Mouse (Mus musculus): ENCODE measurements around the gene Mepce.
"Not testable (repeated sequence)": the region's sequence is repeated elsewhere in the genome, so short reads cannot be mapped to it uniquely, and the experiment has no call there.

Gene Mepce

DNA sequence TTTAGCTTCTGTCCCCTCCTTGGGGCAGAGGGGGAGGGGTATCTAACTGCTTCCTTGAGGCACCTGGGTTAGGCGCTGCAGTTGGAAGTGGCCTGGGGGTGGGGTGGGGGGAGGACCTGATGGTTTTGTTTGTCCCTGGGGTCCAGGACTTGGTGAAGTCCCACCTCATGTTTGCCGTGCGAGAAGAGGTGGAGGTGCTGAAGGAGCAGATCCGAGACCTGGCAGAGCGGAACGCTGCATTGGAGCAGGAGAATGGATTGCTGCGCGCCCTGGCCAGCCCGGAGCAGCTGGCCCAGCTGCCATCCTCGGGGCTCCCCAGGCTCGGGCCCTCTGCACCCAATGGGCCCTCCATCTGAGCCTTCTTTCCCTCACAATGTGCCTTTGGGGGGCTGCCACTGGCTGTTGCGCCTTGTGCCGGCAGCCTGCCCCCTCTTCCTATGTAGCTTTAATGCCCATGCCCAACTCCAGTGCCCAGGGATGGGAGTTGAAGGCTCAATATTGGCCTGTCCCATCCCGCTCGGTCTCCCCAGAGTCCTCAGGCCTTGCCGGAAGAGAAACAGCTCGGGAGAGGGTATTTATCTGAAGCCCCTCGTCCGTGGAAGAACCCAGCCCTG, 28.4 kb downstream of the Mepce start:
- ATAC-seq (ENCODE audit: low TSS enrichment) = no peak

DNA sequence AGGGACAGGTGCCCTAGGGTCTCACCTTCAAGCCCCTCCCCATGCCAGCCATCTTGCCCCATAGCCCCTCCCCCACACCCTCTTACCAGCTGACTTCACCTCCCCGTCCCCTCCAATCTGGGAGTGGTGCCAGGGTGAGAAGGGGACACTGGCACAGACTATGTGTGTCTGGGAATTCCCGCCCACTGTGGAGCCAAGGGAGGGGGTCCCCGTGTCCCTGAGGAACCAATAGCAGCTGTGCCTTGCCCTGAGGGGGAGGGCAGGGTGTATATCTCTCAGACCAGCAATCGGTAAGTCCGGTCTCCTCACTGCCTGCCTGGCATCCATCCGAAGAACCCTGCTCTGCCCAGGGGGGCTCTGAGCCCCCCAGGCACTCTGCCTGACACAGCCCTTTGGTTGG, 29.6 kb downstream of the Mepce start:
- 0 out of 2 replicates have a peak, but pooled peaks have one; percentile 18 for ATAC-seq (ENCODE audit: low TSS enrichment)

DNA sequence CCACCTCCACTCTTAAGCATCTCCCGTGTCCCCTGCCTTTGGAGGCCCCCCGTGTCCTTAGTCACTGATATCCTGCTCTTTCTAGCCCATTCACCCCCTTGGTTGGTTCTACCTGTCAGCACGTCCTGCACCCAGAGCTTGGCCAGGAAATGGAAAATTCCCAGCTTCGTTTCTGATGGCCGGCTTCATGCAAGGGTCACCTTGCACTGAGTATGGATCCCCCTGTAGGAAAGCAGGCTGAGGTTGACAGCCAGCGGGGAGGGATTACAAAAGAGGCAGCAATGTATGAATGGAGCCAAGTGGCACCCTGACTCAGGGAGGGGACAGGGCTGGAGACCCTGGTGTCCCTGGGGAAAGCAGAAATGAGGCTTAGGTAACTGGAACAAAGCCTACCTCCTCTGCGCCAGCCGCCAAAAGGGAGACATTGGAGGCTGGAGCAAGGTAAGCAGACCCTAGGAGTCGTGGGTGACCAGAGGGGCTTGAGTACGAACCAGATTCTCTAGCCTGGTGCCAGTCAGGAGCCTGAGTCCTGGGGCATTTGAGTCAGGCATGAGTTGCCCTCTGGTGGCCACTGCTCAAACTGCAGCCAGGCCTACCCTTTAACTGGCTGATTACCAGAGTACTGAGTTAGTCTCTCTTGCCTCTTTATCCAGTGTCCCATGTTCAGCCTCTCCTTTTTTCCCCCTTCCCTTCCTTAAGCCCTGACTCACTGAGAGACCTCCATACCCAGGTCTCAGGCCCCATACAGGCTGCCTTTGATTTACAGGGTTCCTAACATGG, 30.4 kb downstream of the Mepce start:
- ATAC-seq (ENCODE audit: low TSS enrichment) = peak; percentile 42

DNA sequence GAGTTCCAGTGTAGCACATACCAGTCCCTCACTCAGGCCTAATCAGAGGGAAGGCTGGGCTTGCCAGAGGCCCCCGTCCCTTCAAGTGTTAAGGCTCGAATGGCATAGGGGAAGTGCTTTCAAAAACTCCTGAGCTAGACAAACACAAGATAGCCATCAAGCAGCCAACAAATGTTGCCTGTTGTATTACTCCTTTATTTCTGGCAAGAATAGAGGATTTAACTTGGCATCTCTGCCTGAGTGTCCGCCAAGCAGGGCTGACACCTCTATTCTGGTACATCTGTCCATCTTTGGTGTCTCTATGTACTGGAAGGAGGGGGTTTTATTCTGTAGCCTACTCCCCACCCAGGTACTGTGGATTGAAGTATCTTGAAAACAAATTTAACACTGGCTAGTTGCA, 31.3 kb downstream of the Mepce start:
- no peak for ATAC-seq (ENCODE audit: low TSS enrichment)

DNA sequence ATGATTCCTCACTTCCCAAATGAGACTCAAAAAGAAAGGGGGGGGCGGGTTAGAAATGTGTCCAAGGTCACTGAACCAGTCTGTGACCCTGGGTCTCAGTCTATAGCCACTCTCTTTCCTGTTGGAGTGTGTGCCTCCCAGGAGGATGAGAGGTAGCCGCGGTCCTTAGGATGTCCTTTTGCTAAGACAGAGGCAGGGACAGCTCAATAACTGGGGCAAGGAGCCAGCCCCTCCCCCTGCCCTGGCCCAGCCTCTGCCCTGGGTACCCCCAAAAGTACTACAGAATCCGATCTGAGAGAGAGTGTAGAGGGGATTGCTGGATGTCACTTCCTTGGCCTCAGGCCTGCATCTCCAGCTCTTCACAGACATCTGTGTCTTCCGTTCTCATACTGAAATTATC, 32.0 kb downstream of the Mepce start:
- no peak for ATAC-seq (ENCODE audit: low TSS enrichment)

DNA sequence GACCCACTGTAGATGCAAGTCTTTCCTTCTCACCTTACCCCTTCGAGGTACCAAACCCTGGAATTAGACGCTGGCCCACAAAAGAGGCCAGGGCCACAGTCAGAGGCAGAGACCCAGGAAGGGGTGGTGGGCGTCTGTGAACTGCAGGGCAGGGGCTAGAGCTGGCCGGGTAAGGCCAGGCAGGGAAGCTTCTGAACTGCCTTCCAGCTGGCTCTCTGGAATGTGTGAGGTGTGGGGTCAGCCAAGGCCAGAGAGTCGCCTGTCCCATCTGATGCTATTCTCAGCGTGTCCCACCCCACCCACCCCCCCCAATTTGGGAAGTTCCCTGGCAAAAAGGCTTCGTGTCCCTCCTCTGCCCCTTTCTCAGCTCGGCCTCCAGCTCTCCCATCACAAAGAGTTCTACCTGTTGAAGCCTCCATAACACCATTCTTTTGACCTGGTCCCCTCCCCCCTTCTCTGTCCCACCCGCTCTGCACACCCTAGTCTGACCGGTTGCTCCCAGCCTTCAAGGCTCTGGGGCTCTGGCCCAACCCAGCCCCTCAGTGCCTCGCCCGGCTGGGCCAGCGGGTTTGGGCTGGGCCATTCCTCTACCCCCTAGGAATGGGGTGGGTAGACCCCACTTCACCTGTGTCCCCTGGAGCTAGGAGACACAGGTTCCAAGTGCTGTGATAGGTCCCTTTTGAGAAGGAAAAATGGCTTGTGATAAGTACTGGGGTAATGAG, 34.2 kb downstream of the Mepce start:
- no peak for ATAC-seq (ENCODE audit: low TSS enrichment)

DNA sequence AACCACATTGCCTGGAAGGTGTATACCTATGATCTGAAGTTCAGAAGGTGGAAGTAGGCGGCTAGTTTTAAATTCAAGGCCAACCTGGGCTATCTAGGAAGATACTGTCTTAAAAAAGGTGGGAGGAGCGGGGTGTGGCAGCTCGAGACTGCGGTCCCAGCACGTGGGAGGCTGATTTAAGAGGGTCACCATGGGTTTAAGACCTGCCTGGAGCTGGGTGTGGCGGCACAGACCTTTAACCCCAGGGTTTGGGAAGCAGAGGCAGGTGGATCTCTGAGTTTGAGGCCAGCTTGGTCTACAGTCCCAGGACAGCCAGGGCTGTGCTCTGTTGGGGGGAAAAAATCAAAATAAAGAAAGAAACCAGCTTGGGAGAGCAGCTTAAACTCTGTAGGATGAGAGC, 35.5 kb downstream of the Mepce start:
- no peak for ATAC-seq (ENCODE audit: low TSS enrichment)

DNA sequence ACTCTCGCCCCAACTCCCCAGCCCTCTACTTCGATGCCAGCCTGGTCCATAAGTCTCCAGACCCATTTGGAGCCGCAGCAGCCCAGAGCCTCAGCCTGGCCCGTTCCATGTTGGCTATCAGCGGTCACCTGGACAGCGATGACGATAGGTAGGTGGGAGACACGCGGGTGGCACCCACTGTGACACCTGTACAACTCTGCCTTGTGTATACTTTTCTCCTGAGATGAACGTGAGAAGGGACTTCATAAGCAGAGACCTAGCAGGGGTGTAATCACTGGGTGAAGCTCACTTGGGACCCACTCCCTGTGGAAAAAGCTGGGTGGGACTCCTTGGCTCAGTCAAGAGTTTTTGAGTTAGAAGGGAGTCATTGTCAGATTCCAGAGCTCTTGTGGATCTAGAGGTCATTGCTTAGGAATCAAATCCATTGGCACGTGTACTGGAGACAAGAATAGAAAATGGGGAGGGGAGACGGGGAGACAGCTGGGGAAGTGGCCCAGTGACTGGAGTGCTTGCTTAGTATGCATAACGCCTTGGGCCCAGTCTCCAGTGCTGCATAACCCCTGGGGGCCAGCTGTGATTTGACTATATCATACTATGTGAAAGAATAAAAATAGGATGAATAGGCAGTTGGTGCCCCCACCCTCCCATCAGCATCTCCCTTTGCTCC, 36.1 kb downstream of the Mepce start:
- ATAC-seq (ENCODE audit: low TSS enrichment) = no peak

DNA sequence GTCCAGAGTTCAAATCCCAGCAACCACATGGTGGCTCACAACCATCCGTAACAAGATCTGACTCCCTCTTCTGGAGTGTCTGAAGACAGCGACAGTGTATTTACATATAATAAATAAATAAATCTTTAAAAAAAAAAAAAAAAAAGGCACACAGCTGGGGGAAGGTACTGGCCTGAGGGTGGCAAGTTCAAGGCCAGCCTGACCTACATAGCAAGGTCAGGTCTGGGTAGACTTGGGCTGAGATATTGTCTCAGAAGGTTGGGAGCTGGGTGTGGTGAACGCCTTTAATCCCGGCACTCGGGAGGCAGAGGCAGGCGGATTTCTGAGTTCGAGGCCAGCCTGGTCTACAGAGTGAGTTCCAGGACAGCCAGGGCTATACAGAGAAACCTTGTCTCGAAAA, 37.2 kb downstream of the Mepce start:
- ATAC-seq (ENCODE audit: low TSS enrichment) = not testable (repeated sequence)

DNA sequence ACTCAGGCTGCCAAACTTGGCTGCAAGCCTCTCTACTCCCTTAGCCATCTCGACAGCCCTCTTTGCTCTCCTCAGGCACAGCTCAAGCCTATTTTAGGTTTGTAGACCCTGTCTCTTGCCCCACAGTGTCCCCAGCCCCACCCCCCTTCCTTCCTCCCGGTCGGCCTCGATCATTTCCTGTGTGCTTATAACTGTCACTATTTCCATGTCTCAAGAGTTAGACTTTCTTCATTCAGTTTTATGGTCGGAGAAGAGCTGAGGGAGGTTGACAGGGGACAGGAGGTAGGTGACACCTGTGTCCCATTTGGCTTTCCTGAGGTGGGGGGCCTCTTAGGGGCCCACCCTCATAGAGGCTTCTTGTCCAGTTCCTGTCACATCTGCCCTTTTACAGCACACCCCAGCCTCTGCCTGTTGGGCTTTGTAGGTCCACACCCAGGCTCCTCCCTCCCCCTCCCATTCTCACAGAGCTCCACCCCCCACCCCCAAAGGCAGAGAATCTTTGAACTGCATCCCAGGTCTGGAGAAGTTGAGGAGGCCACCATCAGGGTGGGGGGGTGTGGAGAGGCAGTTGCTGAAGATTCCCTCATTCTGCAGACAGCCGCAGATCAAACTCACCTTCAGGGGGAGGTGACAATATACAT, 38.1 kb downstream of the Mepce start:
- no peak for ATAC-seq (ENCODE audit: low TSS enrichment)

DNA sequence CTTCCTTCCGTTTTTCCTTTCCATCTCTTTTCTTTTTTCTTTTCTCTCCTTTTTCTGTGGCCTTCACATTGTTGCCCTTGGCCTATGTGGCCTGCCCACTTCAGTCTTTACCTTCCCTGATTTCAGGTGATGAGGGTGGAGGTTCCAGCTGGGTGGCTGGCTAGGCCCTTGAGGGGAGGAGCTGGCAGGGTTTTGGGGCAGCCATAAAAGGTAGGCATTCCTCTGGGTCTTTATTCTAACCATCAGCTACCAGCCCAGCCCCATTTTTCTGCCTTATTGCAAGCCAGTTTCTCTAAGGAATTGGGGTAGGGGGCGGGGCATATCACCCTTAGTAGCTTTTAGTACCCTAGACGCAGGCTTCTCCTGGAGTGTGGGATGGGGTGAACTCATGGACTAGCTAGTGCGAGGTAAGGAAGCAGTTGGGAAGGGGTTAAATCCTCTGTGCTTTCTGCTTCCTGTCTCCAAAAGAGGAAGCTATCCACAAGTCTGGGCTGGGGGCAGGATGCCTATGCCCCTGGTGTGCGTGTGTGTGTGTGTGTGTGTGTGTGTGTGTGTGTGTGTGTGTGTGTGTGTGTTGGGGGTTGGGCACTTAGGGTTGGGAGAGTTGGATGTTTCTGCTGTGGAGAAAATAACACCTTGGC, 39.2 kb downstream of the Mepce start:
- ATAC-seq (ENCODE audit: low TSS enrichment) = no peak

DNA sequence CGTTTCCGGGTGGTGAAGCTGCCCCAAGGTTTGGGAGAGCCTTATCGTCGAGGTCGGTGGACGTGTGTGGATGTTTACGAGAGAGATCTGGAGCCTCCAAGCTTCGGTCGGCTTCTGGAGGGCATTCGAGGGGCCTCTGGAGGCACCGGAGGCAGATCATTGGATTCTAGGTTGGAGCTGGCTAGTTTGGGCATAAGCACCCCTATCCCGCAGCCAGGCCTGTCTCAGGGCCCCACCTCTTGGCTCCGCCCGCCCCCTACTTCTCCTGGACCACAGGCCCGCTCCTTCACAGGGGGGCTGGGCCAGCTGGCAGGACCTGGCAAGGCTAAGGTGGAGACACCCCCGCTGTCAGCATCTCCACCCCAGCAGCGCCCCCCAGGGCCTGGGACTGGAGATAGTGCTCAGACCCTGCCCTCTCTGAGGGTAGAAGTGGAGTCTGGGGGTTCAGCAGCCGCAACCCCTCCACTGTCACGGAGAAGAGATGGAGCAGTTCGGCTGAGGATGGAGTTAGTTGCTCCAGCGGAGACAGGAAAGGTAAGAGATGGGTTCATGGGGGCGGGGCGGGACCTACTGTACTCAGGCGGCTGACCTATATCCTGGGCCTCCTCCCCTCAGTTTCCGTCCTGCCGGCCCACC, 40.0 kb downstream of the Mepce start:
- ATAC-seq (ENCODE audit: low TSS enrichment) = no peak

DNA sequence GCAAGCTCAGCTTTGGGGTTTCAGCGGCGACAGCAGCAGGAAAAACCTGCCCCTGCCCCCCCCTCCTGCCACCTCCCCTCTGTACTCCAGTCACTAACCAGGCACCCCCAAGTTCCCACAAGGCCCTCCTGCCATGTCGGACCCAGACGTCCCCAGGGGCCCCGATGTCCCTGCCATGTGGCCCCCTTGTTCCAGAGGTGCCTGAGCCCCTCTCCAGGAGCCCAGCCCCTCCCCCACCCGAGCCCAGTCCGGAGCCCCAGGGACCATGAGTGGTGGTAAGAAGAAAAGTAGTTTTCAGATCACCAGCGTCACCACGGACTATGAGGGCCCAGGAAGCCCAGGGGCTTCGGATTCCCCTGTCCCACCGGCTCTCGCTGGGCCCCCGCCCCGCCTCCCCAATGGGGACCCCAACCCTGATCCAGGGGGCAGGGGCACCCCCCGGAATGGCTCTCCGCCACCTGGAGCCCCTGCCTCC, 40.6 kb downstream of the Mepce start:
- ATAC-seq (ENCODE audit: low TSS enrichment) = no peak

DNA sequence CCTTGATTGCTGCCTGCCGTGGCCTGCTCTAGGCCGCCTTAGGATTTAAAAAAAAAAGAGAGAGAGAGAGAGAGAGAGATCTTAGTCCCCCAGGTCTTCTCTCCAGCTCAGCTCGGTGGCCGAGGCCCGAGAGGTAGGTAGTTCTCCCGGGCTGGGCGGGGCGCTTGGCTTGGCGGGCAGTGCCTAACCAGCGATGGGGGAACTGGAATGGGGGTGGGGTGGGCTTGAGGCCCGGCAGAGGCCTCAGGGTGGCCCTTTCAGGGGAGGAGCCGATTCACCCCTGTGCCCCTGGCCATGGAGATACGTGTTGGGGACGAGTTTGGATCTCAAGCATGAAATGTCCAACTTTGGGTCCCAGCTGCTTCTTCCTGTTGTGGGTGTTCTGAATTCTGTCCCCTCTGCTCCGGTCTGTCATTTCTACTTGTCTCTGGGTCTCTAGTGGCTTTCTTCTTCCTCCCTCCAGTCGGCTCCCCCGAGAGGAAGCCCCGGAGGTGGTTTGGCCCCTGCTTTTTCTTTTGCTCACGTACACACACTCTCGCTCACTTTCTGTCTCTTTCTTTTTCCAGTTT, 41.1 kb downstream of the Mepce start:
- ATAC-seq (ENCODE audit: low TSS enrichment) = peak; percentile 8

DNA sequence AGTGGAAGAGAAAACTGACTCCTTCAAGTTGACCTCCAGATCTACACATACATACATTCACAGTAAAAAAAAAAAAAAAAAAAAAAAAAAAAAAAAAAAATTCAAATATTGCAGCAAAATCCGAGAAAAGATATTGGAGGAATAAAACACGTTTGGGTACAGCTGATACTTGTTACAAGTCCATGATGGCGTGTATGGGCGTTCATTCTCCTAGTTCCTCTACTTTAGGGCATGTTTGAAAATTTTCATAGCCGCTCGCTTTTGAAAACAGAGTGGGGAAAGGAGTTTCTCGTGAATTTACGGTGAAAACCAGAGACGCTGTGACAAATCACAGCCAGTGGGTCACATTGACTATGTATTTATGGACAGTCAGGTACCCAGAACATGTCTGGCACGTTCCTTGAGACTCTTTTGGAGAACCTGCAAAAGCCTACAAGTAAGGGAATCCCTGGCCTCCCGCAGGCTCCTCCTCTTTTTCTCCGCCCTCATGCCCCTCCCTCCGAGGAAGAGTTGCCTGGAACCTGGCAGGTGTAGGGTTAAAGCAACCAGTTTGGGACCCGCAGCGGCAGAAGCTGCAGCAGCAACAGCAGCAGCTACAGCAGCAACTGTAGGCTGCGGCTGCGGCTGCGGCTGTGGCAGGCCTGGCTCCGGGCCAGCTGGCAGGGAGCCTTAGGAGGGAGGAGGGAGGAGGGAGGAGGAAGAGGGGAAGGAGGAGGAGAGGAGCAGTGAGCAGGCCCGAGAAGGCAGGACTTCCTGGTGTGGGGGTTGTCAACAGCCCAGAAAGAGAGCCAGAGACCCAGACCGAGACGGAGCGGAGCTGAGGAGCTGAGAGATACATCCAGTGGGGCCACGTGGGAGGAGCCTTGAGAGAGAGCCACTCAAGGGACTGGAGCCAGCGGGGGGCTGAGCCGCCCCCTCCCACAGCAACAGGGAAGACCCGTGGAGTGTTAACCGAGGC, 42.0 kb downstream of the Mepce start, which contains the start of gene Tsc22d4:
Gene Tsc22d4 (plus strand): TSS at position 517 of the 958 bp plus-strand sequence.
- ATAC-seq (ENCODE audit: low TSS enrichment) = peak; percentile 70

DNA sequence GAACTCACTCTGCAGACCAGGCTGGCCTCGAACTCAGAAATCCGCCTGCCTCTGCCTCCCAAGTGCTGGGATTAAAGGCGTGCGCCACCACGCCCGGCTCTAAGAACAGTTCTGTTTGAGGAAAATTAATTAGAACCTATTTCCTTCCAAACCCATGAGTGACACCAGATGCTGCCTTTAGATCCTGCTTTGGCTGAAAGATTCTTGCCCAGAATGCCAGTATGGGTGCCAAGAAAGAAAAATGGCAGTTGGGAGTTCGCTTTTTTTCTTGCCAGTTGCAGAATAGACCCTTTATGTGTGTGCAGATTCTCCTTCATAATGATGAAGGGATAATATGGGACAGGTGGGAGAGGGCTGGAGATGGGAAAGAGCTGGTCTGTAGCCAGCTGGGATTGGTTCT, 43.3 kb downstream of the Mepce start:
- no peak for ATAC-seq (ENCODE audit: low TSS enrichment)

DNA sequence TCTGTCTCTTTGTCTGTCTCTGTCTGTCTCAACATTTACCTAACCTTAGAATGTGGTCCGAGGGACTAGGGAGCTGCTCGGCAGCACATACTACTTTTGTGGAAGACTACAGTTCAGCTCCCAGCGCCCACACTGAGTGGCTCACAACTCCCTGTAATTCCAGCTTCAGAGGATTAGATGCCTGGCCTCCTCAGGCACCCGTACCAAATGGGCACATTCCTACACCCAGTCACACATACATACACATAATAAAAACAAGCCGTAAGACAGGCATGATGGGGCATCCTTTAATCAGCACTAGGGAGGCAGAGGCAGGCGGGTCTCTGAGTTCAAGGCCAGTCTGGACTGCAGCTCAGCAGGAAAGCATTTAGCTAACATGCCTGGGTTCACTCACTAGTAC, 44.6 kb downstream of the Mepce start:
- ATAC-seq (ENCODE audit: low TSS enrichment) = no peak

DNA sequence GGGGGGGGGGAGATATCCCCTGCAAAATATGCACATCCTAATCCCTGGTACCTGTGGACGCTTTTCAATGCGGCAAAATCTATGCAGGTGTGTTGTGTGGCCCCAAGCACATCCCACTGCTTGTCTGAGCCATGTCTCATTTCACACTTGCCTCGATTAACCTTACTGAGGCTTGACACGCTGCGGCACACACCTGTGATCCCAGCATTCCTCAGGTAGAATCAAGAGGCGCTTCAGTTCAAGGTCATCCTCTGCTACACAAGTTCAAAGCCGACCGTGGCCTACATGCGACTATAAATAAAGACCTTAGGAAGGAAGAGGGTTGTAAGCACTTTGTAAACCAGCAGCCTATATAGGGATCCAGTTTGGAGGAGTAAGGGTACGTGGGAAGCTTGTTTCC, 45.4 kb downstream of the Mepce start:
- ATAC-seq (ENCODE audit: low TSS enrichment) = no peak
